Mouse (Mus musculus) Patski (cell line): ENCODE results near the gene Erc1. TPM values are rescaled to one million over a fixed set of nuclear protein-coding genes. Genes with fewer than 3 reads are reported as not detected.

Experiments used
- ATAC-seq: fragments of 100-300 bp; one replicate; pipeline ENCODE4 v1.8.0; 2021
- CTCF ChIA-PET: fragments of 350-600 bp; sonication (Branson Sonifier 250); formaldehyde crosslinking; loops from one replicate; lab custom pipeline; 2022; ENCODE audit warnings: inconsistent platforms; lab: Charles Lee
- POLR2A ChIA-PET: fragments of 350-600 bp; sonication (Branson Sonifier 250); formaldehyde crosslinking; loops from one replicate; lab custom pipeline; 2022; ENCODE audit warnings: antibody characterized with exemption, inconsistent platforms; lab: Charles Lee
- DNase-seq: peaks from one replicate; pipeline ENCODE4 v3.0.0-alpha.2; 2011; ENCODE audit warnings: low read depth, low spot score
- H3K27me3 ChIP-seq: fragments of 371-371 bp; one replicate; pipeline ENCODE4 v1.5.1; 2021
- CTCF ChIP-seq: fragments of 100-300 bp; IDR thresholded peaks from one replicate; pipeline ENCODE4 v1.5.1; 2021
- in situ Hi-C: fragments of 300-500 bp; cut with MboI; formaldehyde crosslinking; loops from 3 replicates; pipeline ENCODE4 v1.11.1; 2018; ENCODE audit warnings: low pct_unique_long_range_greater_than_20kb, mixed read lengths
- polyA plus RNA-seq: library from polyadenylated mRNA; unstranded; gene quantifications from one replicate; pipeline ENCODE4 v1.2.3, GENCODE M21; 2021

Erc1 gene
- polyA plus RNA-seq, 1 experiment from 2014 or later, result 23.3 TPM

DNA sequence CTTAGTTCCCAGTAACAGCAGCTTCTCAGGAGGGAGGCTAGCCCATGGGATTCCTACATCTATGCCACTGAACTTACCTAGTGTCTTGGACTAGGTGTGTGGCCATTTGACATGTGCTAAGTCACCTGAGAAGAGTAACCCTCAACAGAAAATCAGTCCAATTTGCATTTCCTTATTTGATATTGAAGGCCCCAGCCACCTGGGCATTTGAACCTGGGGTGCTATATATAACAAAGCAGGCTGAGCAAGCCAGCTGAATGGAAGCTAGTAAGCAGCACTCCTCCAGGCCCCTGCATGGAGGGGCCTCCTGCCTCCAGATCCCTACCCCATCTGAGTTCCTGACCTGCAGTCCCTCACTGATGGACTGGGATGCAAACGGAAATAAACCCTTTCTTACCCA, 135.5 kb downstream of the Erc1 start:
- in situ Hi-C loops, result loop anchor here (5.0 kb wide), 1 partner anchor 230 kb away; no protein-coding TSS in a partner anchor
- DNase-seq (no peak), ATAC-seq (no peak)
- ChIA-PET POLR2A (no interaction called here), CTCF (interaction anchor here (1.7 to 3.7 kb wide), 3 partner anchors 9 to 222 kb away, joined by 4 to 18 read pairs (median 5); no protein-coding TSS in a partner anchor)
- TF ChIP-seq CTCF, result no peak
- no peaks in the 10 kb centered on the region for H3K27me3 ChIP-seq

GRCm38 (mm10) chr6:119711649-119712305, 136.2 kb downstream of the Erc1 start:
- ChIA-PET CTCF (interaction anchor here (1.7 to 3.7 kb wide), 3 partner anchors 10 to 222 kb away, joined by 4 to 18 read pairs (median 5); no protein-coding TSS in a partner anchor), POLR2A (interaction anchor here (0.6 kb wide), 1 partner anchor 480 kb away, joined by 3 read pairs; no protein-coding TSS in a partner anchor)
- ATAC-seq (no peak), DNase-seq (no peak)
- in situ Hi-C loops, result loop anchor here (5.0 kb wide), 1 partner anchor 229 kb away; no protein-coding TSS in a partner anchor
- H3K27me3 ChIP-seq, result no peaks in the 10 kb centered on the region
- TF ChIP-seq CTCF, result no peak

- in situ Hi-C loops, result no loop called here
- TF ChIP-seq CTCF, result peak; percentile 64
- POLR2A ChIA-PET, result no interaction called here
- DNase-seq (no peak), ATAC-seq (no peak)
- CTCF ChIA-PET, result no interaction called here
- H3K27me3 ChIP-seq, result no peaks in the 10 kb centered on the region
These were observed 138.4 kb downstream of the Erc1 start for GRCm38 (mm10) chr6:119709552-119709951.

DNA sequence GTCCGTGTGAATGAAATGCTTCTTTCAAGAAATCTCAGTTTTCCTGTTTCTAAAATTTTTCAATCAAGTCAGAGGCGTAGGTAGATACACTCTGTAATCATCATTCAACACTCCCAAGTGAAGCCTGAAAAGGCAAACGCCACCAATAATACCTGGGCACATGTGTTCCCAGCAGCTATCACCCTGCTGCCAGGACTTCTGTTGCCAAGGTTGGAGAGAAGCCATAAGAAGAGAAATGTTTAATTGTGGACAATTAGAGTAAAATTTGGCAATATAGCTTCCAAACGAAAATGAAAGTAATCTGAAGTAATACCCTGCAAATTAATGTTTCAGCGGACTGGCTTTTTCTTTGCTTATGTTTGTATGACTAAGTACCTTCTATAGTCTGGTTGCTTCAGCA, 140.1 kb downstream of the Erc1 start:
- no peak for ATAC-seq
- CTCF ChIA-PET, result no interaction called here
- TF ChIP-seq CTCF, result no peak

GRCm38 (mm10) chr6:119704899-119705298, 143.1 kb downstream of the Erc1 start:
- TF ChIP-seq CTCF, result no peak
- ChIA-PET CTCF (no interaction called here), POLR2A (no interaction called here)
- in situ Hi-C loops, result no loop called here
- DNase-seq, result no peak
- H3K27me3 ChIP-seq, result no peaks in the 10 kb centered on the region
- ATAC-seq, result no peak

More for the DNA sequence above, 140.1 kb downstream of the Erc1 start:
- POLR2A ChIA-PET, result no interaction called here
- in situ Hi-C loops, result no loop called here
- DNase-seq, result no peak
- H3K27me3 ChIP-seq, result no peaks in the 10 kb centered on the region

- POLR2A ChIA-PET, result no interaction called here
- H3K27me3 ChIP-seq, result no peaks in the 10 kb centered on the region
- no peak for TF ChIP-seq CTCF
- CTCF ChIA-PET, result no interaction called here
- in situ Hi-C loops, result no loop called here
- DNase-seq, result no peak
- ATAC-seq, result no peak
These were observed 155.2 kb downstream of the Erc1 start for GRCm38 (mm10) chr6:119692754-119693153.

- ChIA-PET POLR2A (no interaction called here), CTCF (interaction anchor here (0.8 kb wide), 1 partner anchor 10 kb away, joined by 3 read pairs; no protein-coding TSS in a partner anchor)
- in situ Hi-C loops, result no loop called here
These were observed 161.5 kb downstream of the Erc1 start for GRCm38 (mm10) chr6:119686470-119686869.

DNA sequence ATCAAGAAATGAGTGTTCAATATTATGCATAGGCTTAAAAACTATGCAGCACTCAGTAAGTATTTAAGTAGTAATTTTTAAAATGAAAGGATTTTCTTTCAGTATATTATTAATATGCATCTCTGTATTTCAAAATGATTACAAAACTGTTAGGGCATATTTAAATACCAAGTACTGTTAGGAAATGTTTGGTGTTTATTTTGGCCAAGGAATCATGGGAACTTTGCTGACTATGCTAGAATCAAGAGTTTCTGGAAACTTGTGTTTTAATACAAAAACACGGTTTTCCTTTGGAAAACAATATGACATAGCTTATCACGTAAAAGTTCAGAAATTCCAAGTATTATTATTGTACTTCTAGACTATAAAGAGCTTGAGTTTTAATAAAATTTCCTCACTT, 167.2 kb downstream of the Erc1 start:
- no peak for ATAC-seq
- no peak for DNase-seq
- CTCF ChIA-PET, result no interaction called here
- no peak for TF ChIP-seq CTCF
- no peaks in the 10 kb centered on the region for H3K27me3 ChIP-seq
- in situ Hi-C loops, result no loop called here
- POLR2A ChIA-PET, result no interaction called here

More at GRCm38 (mm10) chr6:119686470-119686869, 161.5 kb downstream of the Erc1 start:
- no peak for DNase-seq
- H3K27me3 ChIP-seq, result no peaks in the 10 kb centered on the region
- no peak for ATAC-seq
- no peak for TF ChIP-seq CTCF

GRCm38 (mm10) chr6:119674811-119675209, 173.2 kb downstream of the Erc1 start:
- DNase-seq (no peak), ATAC-seq (no peak)
- ChIA-PET CTCF (interaction anchor here (0.7 to 1.2 kb wide), 4 partner anchors 12 to 107 kb away, joined by 3 to 4 read pairs (median 3); no protein-coding TSS in a partner anchor), POLR2A (interaction anchor here (0.6 kb wide), 1 partner anchor 13 kb away, joined by 3 read pairs; no protein-coding TSS in a partner anchor)
- TF ChIP-seq CTCF, result no peak
- in situ Hi-C loops, result no loop called here
- no peaks in the 10 kb centered on the region for H3K27me3 ChIP-seq

DNA sequence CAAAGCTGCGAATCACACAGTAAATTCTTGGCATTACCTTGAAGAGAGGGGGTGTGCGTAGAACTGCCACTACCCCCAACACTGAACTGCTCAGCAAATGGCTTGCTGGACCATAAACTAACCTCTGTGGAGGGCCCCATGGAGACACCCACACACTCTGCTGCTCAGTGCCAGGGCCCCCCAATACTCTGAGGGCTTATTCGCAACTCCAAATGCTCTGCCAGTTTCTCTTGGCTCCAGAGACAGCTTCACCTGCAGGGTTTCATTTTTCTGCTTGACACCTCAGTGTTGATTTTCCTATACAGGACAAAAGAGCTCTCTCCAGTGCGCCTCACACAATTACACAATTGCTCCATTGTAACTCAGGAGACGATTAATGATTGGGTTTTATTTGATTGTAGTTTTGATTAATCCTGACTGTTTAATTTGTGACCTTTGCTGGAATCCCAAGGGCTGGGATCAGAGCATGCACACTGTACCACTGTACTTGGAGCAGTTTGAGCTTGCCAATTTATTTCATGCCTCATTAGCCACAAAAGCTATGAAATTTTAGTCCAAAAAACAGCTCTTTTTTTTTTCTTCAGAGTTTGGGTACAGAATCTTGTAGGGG, 173.7 kb downstream of the Erc1 start:
- no peaks in the 10 kb centered on the region for H3K27me3 ChIP-seq
- DNase-seq (no peak), ATAC-seq (no peak)
- in situ Hi-C loops, result no loop called here
- CTCF ChIA-PET, result interaction anchor here (0.7 to 1.2 kb wide), 5 partner anchors 12 to 106 kb away, joined by 3 to 4 read pairs (median 3); no protein-coding TSS in a partner anchor
- no peak for TF ChIP-seq CTCF
- POLR2A ChIA-PET, result interaction anchor here (0.6 kb wide), 1 partner anchor 12 kb away, joined by 3 read pairs; no protein-coding TSS in a partner anchor
